In genomic region chr4:115848990-115849677, GRCm38 (mm10) we compare ENCODE assay signal across 11 mouse cellular contexts. TPM values are rescaled to one million over a fixed set of nuclear protein-coding genes. Genes with fewer than 3 reads are reported as not detected.
DNase-seq lines count a peak whose midpoint lies in the region; ATAC-seq and TF ChIP-seq lines count a peak whose summit lies in the region.
"Had no signal": no experiment of that assay in that cellular context is flagged by ENCODE, and none has a peak within 500 bp of the region (broad histone marks: within the 10 kb centered on the region; RNA-seq: fewer than 3 reads in every experiment).

No protein-coding gene starts in this region.

- no peak overlapping the region for H3K27ac ChIP-seq in heart, postnatal 0 days (ENCODE audit: low read depth)
- H3K27ac ChIP-seq in heart, adult 2 months = no peak overlapping the region
- 0 out of 2 replicates have a peak overlapping the region, but pooled peaks have one; percentile 3 for H3K27ac ChIP-seq in brown adipose tissue, adult 24 weeks (replicated peaks; ENCODE audit: low read depth, low read length)
- no peak overlapping the region for H3K27ac ChIP-seq in limb, embryonic 12.5 days
- H3K27ac ChIP-seq: neural tube, embryonic 13.5 days had no signal

- no peak for TF ChIP-seq EP300 in heart, postnatal 0 days (IDR thresholded peaks at IDR 0.05; ENCODE audit: low read depth)
- no peak for TF ChIP-seq EP300 in heart, adult 2 months (IDR thresholded peaks at IDR 0.05; ENCODE audit: insufficient read depth, low read depth, low read length)

- TF ChIP-seq POLR2A in heart, adult 2 months (IDR thresholded peaks at IDR 0.05; ENCODE audit: insufficient read depth, low read depth, low read length) = no peak

- H3K4me3 ChIP-seq in heart, postnatal 0 days (ENCODE audit: low read depth, low read length) = no peak overlapping the region
- H3K4me3 ChIP-seq in heart, adult 2 months = no peak overlapping the region
- no peak overlapping the region for H3K4me3 ChIP-seq in brown adipose tissue, adult 24 weeks (ENCODE audit: insufficient read depth, low read depth, low read length)
- no peak overlapping the region for H3K4me3 ChIP-seq in limb, embryonic 12.5 days (replicated peaks)
- H3K4me3 ChIP-seq: neural tube, embryonic 13.5 days had no signal

- H3K9me3 ChIP-seq in heart, postnatal 0 days (replicated peaks; ENCODE audit: control insufficient read depth, low read length) = no peaks in the 10 kb centered on the region
- H3K9me3 ChIP-seq in limb, embryonic 12.5 days = no peaks in the 10 kb centered on the region
- H3K9me3 ChIP-seq: neural tube, embryonic 13.5 days had no signal

- intact Hi-C loops in heart, adult 2 months (cut with DNase I) = loop anchor here (10.0 kb wide), 1 partner anchor 204 kb away; the partner anchor contains the start of gene Cyp4b1

- peaks cover 18% of the 10 kb centered on the region; the same call in 1 of the 2 replicates for H3K36me3 ChIP-seq in heart, postnatal 0 days (replicated peaks; ENCODE audit: control insufficient read depth, insufficient read depth, low read length)
- peaks cover 22% of the 10 kb centered on the region for H3K36me3 ChIP-seq in heart, adult 2 months (ENCODE audit: control insufficient read depth, insufficient read depth, low read length)
- H3K36me3 ChIP-seq in limb, embryonic 12.5 days = peaks cover 57% of the 10 kb centered on the region

- H3K4me1 ChIP-seq in heart, postnatal 0 days (ENCODE audit: control insufficient read depth, insufficient read depth) = peaks cover 19% of the 10 kb centered on the region
- H3K4me1 ChIP-seq in heart, adult 2 months (ENCODE audit: control insufficient read depth, insufficient read depth, low read length) = peaks cover 15% of the 10 kb centered on the region
- H3K4me1 ChIP-seq in brown adipose tissue, adult 24 weeks (ENCODE audit: control insufficient read depth, insufficient read depth, insufficient read length, low read length) = peaks cover 29% of the 10 kb centered on the region
- H3K4me1 ChIP-seq in limb, embryonic 12.5 days (replicated peaks) = peaks cover 10% of the 10 kb centered on the region

- no peak for TF ChIP-seq CTCF in heart, postnatal 0 days (IDR thresholded peaks at IDR 0.05; ENCODE audit: low read depth)
- TF ChIP-seq CTCF in heart, adult 2 months (IDR thresholded peaks at IDR 0.05) = no peak

- WGBS in heart, postnatal 0 days = 30% methylated on average over 8 of the region's 8 CpGs
- WGBS in heart, adult 2 months = 53% methylated on average over 8 of the region's 8 CpGs
- WGBS in limb, embryonic 12.5 days = 64% methylated on average over 8 of the region's 8 CpGs

- no peaks in the 10 kb centered on the region for H3K79me2 ChIP-seq in heart, adult 2 months (replicated peaks; ENCODE audit: control insufficient read depth, insufficient read depth, low read length)

- H3K9ac ChIP-seq in heart, postnatal 0 days (replicated peaks; ENCODE audit: low read depth, low read length) = no peak overlapping the region
- no peak overlapping the region for H3K9ac ChIP-seq in heart, adult 2 months (ENCODE audit: low read depth, low read length)
- H3K9ac ChIP-seq in limb, embryonic 12.5 days (replicated peaks) = no peak overlapping the region
- H3K9ac ChIP-seq: neural tube, embryonic 13.5 days had no signal

- H3K4me2 ChIP-seq in heart, postnatal 0 days (ENCODE audit: low read depth, low read length) = no peak overlapping the region
- no peak overlapping the region for H3K4me2 ChIP-seq in limb, embryonic 12.5 days
- H3K4me2 ChIP-seq: neural tube, embryonic 13.5 days had no signal

- no peaks in the 10 kb centered on the region for H3K27me3 ChIP-seq in heart, postnatal 0 days (ENCODE audit: control insufficient read depth, insufficient read depth, low read length)
- H3K27me3 ChIP-seq in heart, adult 2 months (ENCODE audit: control insufficient read depth, insufficient read depth, low read length) = no peaks in the 10 kb centered on the region
- H3K27me3 ChIP-seq in limb, embryonic 12.5 days = no peaks in the 10 kb centered on the region
- H3K27me3 ChIP-seq: neural tube, embryonic 13.5 days had no signal

- DNase-seq in heart, postnatal 0 days (ENCODE audit: low spot score) = no peak
- DNase-seq in heart, adult 2 months = no peak
- peak; percentile 66 to 76 for DNase-seq in spleen, postnatal 36 days (ENCODE audit: low spot score in 2 of 2)
- no peak for DNase-seq in urinary bladder, adult 2 months (ENCODE audit: low spot score)
- DNase-seq in adrenal gland, postnatal 36 days = no peak
- DNase-seq: adrenal gland, postnatal 10 days; kidney, adult 11 months had no signal

- ATAC-seq in heart, postnatal 0 days (ENCODE audit: insufficient read depth, low read depth) = peak; percentile 24; the same call in 1 of the 2 replicates
- ATAC-seq in limb, embryonic 12.5 days (ENCODE audit: insufficient number of reproducible peaks, insufficient read depth, low FRiP score, low TSS enrichment, low read depth) = 0 out of 2 replicates have a peak, but pooled peaks have one; percentile 29
- no peak for ATAC-seq in monocyte, adult 5-6 weeks (replicated peaks; ENCODE audit: insufficient number of reproducible peaks, low FRiP score, low TSS enrichment, poor library complexity, severe bottlenecking)

RNA-seq across cellular contexts. Expression of gene Mknk1, which starts 10.1 kb away (rescaled TPM):
- 10.9 and 15.4 TPM in 2 replicates for total RNA-seq in heart, postnatal 0 days (2014; rRNA removed; ENCODE audit: low replicate concordance)
- 15.5 and 16.6 TPM in 2 replicates for polyA plus RNA-seq in heart, postnatal 0 days (2015; fragmentation: Nextera tagmentation; extraction: Ambion mirVana)
- total RNA-seq in heart, adult 2 months (2021) = 10 to 100 TPM; 18.3 to 20.6 TPM
- 32.1 and 42.1 TPM in 2 replicates for polyA plus RNA-seq in heart, adult 2 months (2012; rRNA removed)
- polyA plus RNA-seq in brown adipose tissue, adult 24 weeks (2012; ENCODE audit: insufficient read depth, insufficient read length, missing spikeins) = 13.8 and 14.1 TPM in 2 replicates
- 33.6 and 38.0 TPM in 2 replicates for polyA plus RNA-seq in limb, embryonic 12.5 days (2016; fragmentation: Nextera tagmentation; extraction: Ambion mirVana)
- 44.8 and 59.6 TPM in 2 replicates for polyA plus RNA-seq in urinary bladder, adult 2 months (2012; rRNA removed)
- total RNA-seq in monocyte, adult 5-6 weeks (2017) = 80.9 to 129 TPM (median 98.0 TPM) in 3 replicates
- 10 to 100 TPM; 36.3 to 44.5 TPM for total RNA-seq in adrenal gland, postnatal 36 days (2021)

RNA-seq across cellular contexts. Expression of gene Mob3c, which starts 21.2 kb away (rescaled TPM):
- 3.1 and 4.9 TPM in 2 replicates for total RNA-seq in heart, postnatal 0 days (2014; rRNA removed; ENCODE audit: low replicate concordance)
- polyA plus RNA-seq in heart, postnatal 0 days (2015; fragmentation: Nextera tagmentation; extraction: Ambion mirVana) = 5.5 and 6.4 TPM in 2 replicates
- total RNA-seq in heart, adult 2 months (2021) = 1 to 10 TPM; 3.2 to 4.3 TPM
- 7.4 and 9.3 TPM in 2 replicates for polyA plus RNA-seq in heart, adult 2 months (2012; rRNA removed)
- polyA plus RNA-seq in brown adipose tissue, adult 24 weeks (2012; ENCODE audit: insufficient read depth, insufficient read length, missing spikeins) = 3.8 and 5.9 TPM in 2 replicates
- polyA plus RNA-seq in limb, embryonic 12.5 days (2016; fragmentation: Nextera tagmentation; extraction: Ambion mirVana) = 8.4 and 8.8 TPM in 2 replicates
- polyA plus RNA-seq in urinary bladder, adult 2 months (2012; rRNA removed) = 10.3 and 19.3 TPM in 2 replicates
- total RNA-seq in monocyte, adult 5-6 weeks (2017) = 17.7 to 25.1 TPM (median 19.5 TPM) in 3 replicates
- 10 to 100 TPM; 14.9 to 16.7 TPM for total RNA-seq in adrenal gland, postnatal 36 days (2021)

RNA-seq across cellular contexts. Expression of gene Kncn, which starts 35.1 kb away (rescaled TPM):
- not detected in 2 replicates for total RNA-seq in heart, postnatal 0 days (2014; rRNA removed; ENCODE audit: low replicate concordance)
- polyA plus RNA-seq in heart, postnatal 0 days (2015; fragmentation: Nextera tagmentation; extraction: Ambion mirVana) = not detected in 2 replicates
- not detected for total RNA-seq in heart, adult 2 months (2021)
- polyA plus RNA-seq in heart, adult 2 months (2012; rRNA removed) = 0.18 TPM in 1 of 2 replicates, not detected in the other
- not detected in 2 replicates for polyA plus RNA-seq in brown adipose tissue, adult 24 weeks (2012; ENCODE audit: insufficient read depth, insufficient read length, missing spikeins)
- polyA plus RNA-seq in limb, embryonic 12.5 days (2016; fragmentation: Nextera tagmentation; extraction: Ambion mirVana) = not detected in 2 replicates
- 0.04 TPM in 1 of 2 replicates, not detected in the other for polyA plus RNA-seq in urinary bladder, adult 2 months (2012; rRNA removed)
- not detected in 3 replicates for total RNA-seq in monocyte, adult 5-6 weeks (2017)
- not detected for total RNA-seq in adrenal gland, postnatal 36 days (2021)
- total RNA-seq: adrenal gland, postnatal 10 days had no signal

RNA-seq across cellular contexts. Expression of gene 6430628N08Rik, which starts 41.3 kb away (rescaled TPM):
- not detected in 2 replicates for total RNA-seq in heart, postnatal 0 days (2014; rRNA removed; ENCODE audit: low replicate concordance)
- polyA plus RNA-seq in heart, postnatal 0 days (2015; fragmentation: Nextera tagmentation; extraction: Ambion mirVana) = not detected in 2 replicates
- total RNA-seq in heart, adult 2 months (2021) = not detected
- polyA plus RNA-seq in heart, adult 2 months (2012; rRNA removed) = not detected in 2 replicates
- not detected in 2 replicates for polyA plus RNA-seq in brown adipose tissue, adult 24 weeks (2012; ENCODE audit: insufficient read depth, insufficient read length, missing spikeins)
- 0.13 and 0.38 TPM in 2 replicates for polyA plus RNA-seq in limb, embryonic 12.5 days (2016; fragmentation: Nextera tagmentation; extraction: Ambion mirVana)
- not detected in 2 replicates for polyA plus RNA-seq in urinary bladder, adult 2 months (2012; rRNA removed)
- total RNA-seq in monocyte, adult 5-6 weeks (2017) = not detected in 3 replicates
- total RNA-seq in adrenal gland, postnatal 36 days (2021) = not detected
- total RNA-seq: adrenal gland, postnatal 10 days had no signal

Comparison
In these comparisons a context has a peak if more than half of its experiments do, and no peak if none do; other contexts are left out.
1. DNase-seq: peak in spleen, postnatal 36 days (2 of 2); none in heart, postnatal 0 days (single experiment), heart, adult 2 months (0 of 2), urinary bladder, adult 2 months (single experiment) and adrenal gland, postnatal 36 days (0 of 2).